Mouse (Mus musculus): ENCODE measurements at regions not wholly inside any gene's neighbourhood (a gene's known extent, or its start where the extent isn't known, plus 50 kb on each side); places are given as distances from the start of the nearest gene placed in this dataset.

DNA sequence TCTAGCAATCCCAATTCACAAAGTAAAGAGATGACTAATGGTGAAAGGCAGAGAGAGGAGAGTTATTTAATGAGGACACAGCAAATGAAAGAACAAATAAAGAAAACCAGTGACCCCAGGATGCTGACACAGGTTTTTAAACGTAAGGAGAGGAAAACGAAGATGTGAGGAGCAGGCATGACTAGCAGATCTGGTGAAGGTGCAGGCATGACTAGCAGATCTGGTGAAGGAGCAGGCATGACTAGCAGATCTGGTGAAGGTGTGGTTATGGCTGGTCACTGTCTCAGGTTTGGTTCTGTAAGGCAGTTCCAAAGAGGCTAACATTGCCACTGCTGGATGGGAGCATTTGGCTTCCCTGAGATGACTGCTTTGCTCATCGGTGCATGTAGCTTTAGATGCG, 57.0 kb downstream of the Mbl2 start:
- no peak overlapping the region for H3K27ac ChIP-seq
- no peak for ATAC-seq
- no peaks in the 10 kb centered on the region for H3K27me3 ChIP-seq
- no peaks in the 10 kb centered on the region for H3K4me1 ChIP-seq (replicated peaks)
- no peak overlapping the region for H3K4me2 ChIP-seq (replicated peaks)
- no peaks in the 10 kb centered on the region for H3K36me3 ChIP-seq
- no peak overlapping the region for H3K9ac ChIP-seq (replicated peaks)
- H3K9me3 ChIP-seq = no peaks in the 10 kb centered on the region
- no peak overlapping the region for H3K4me3 ChIP-seq (replicated peaks)
- 73% methylated on average over 4 of the region's 4 CpGs for WGBS

DNA sequence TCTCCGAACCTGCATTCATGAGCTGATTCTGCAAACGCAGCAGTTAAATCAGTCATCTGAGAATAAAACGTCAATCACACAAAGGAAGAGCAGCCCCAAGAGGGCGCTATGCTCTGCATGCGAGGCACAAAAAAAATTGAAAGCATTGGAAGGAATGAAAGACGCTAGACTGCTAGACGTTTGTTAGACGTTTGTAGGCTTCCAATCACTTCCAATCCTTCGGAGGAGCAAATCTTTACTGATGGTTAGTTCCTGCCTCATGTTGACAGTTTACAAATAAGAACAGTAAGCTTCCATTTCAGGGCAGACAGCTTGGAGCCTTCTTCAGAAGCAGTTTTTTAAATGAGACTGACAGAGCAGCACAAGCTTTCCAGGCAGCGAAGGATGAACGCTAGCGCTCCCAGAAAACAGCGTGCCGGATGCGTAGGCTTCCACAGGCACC, 62.5 kb downstream of the Mbl2 start:
- 39% methylated on average over 15 of the region's 15 CpGs for WGBS

DNA sequence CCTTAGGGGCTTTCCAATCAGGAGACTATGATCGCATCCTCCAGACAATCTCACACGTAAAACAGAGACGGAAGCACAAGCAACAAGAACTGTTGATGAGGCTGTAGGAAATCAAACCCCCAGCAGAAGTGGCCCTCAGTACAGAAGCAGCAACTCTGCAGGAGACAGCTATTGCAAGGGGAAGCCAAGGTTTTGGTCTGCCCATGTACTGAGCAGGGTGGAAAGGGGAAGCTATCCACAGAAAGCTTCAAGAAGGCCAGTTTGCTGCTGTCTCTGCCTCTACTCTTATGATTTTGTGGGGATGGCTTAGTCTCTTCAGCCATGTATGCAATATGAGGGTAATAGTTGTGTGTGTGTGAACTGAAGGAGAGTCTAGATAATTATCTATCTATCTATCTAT, 63.3 kb downstream of the Mbl2 start:
- Histone ChIP-seq H3K27me3 (no peaks in the 10 kb centered on the region), H3K9me3 (no peaks in the 10 kb centered on the region), H3K27ac (no peak overlapping the region), H3K9ac (replicated peaks) (no peak overlapping the region), H3K36me3 (no peaks in the 10 kb centered on the region), H3K4me2 (replicated peaks) (no peak overlapping the region), H3K4me3 (replicated peaks) (no peak overlapping the region), H3K4me1 (replicated peaks) (no peaks in the 10 kb centered on the region)
- 74% methylated on average over 3 of the region's 3 CpGs for WGBS
- ATAC-seq = no peak

More for the DNA sequence above, 62.5 kb downstream of the Mbl2 start:
- Histone ChIP-seq H3K9me3 (no peaks in the 10 kb centered on the region), H3K9ac (replicated peaks) (no peak overlapping the region), H3K4me2 (replicated peaks) (peak overlapping the region; percentile 36; the same call in 1 of the 2 replicates), H3K4me1 (replicated peaks) (no peaks in the 10 kb centered on the region), H3K36me3 (no peaks in the 10 kb centered on the region), H3K4me3 (replicated peaks) (0 out of 2 replicates have a peak overlapping the region, but pooled peaks have one; percentile 5), H3K27ac (no peak overlapping the region; the same call in 1 of the 2 replicates), H3K27me3 (no peaks in the 10 kb centered on the region)
- ATAC-seq = no peak

DNA sequence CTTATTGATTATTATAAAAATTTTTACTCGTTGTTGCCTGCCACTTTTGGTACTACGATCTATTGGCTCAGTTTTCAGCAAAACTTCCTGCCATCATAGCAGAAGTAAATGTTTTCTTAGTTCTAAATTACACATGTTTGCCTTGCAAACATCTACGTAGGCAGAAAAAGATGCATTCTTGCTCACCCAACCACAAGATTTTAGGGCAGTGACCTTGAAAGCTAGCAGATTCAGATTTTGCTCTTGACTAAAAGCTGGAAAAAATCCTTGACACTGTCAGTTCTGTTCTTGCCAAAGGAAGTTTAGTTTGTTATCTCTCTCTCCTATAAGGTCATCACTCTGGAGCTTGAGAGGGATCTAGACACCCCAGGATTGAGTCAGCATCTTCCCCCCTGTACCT, 66.8 kb downstream of the Mbl2 start:
- no peak for ATAC-seq
- no peaks in the 10 kb centered on the region for H3K9me3 ChIP-seq
- 91% methylated on average over 3 of the region's 3 CpGs for WGBS

DNA sequence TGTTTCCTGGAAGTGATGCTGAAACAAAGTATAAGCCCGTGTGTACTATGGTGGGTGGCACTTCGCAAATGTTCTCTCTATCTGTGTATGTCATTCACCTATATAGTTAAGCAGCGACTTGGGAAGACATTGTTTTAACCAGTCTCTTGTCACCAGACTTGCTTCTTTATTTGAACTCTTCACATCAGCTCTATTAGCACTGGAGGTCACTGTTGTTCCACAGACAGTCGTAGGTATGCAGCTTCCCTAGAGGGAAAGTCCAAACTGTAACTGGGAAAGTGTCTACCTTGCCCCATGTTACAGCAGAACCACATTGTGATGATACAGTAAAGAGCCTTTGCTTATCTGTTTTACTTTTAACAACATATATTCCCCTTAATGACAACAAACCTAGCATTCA, 69.5 kb downstream of the Mbl2 start:
- Histone ChIP-seq H3K27ac (no peak overlapping the region), H3K36me3 (no peaks in the 10 kb centered on the region), H3K27me3 (no peaks in the 10 kb centered on the region), H3K9ac (replicated peaks) (no peak overlapping the region), H3K4me2 (replicated peaks) (no peak overlapping the region), H3K4me1 (replicated peaks) (no peaks in the 10 kb centered on the region; the same call in 1 of the 2 replicates), H3K9me3 (no peaks in the 10 kb centered on the region), H3K4me3 (replicated peaks) (no peak overlapping the region)
- 86% methylated on average over 4 of the region's 4 CpGs for WGBS
- ATAC-seq = no peak

More for the DNA sequence above, 66.8 kb downstream of the Mbl2 start:
- Histone ChIP-seq H3K27ac (no peak overlapping the region), H3K4me1 (replicated peaks) (no peaks in the 10 kb centered on the region; the same call in 1 of the 2 replicates), H3K36me3 (no peaks in the 10 kb centered on the region), H3K9ac (replicated peaks) (no peak overlapping the region), H3K4me2 (replicated peaks) (no peak overlapping the region), H3K4me3 (replicated peaks) (no peak overlapping the region), H3K27me3 (no peaks in the 10 kb centered on the region)

DNA sequence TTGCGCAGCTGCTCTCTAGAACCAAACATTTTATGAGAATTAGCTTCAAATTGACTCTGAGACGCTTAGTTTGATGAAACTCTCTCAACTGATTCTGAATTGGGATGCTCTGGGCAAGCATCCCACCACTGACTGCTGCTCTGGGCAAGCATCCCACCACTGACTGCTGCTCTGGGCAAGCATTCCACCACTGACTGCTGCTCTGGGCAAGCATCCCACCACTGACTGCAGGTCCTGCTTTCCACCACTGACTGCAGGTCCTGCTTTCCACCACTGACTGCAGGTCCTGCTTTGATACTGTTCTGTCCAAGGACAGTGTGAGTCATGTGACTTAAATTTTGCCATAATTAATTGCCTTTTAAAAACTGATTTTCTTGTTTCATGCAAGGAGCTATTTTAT, 73.6 kb downstream of the Mbl2 start:
- no peaks in the 10 kb centered on the region; the same call in 1 of the 2 replicates for H3K4me1 ChIP-seq (replicated peaks)
- no peak overlapping the region for H3K4me2 ChIP-seq (replicated peaks)
- no peak overlapping the region for H3K27ac ChIP-seq
- WGBS = 97% methylated on average over 2 of the region's 2 CpGs
- H3K36me3 ChIP-seq = no peaks in the 10 kb centered on the region
- no peaks in the 10 kb centered on the region for H3K27me3 ChIP-seq
- no peak for ATAC-seq
- no peaks in the 10 kb centered on the region for H3K9me3 ChIP-seq
- H3K4me3 ChIP-seq (replicated peaks) = no peak overlapping the region
- no peak overlapping the region for H3K9ac ChIP-seq (replicated peaks)

DNA sequence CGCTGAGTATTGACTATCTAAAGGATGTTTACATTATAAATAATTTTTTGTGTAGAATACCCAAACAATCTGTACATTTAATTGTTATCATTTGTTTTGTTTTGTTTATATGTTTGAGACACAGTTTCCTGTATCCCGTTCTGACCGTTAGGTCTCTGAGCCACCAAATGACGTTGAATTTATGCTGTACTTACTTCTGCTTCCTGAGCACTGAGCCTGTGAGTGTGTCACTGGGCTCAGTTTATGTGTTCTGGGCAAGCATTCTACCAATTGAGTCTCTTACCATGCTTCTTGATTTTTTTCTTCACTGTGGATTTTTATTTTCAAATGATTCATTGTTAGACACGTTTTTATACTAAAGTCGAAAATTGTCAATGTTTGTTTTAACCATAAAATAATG, 74.2 kb downstream of the Mbl2 start:
- 87% methylated on average over 6 of the region's 6 CpGs for WGBS

DNA sequence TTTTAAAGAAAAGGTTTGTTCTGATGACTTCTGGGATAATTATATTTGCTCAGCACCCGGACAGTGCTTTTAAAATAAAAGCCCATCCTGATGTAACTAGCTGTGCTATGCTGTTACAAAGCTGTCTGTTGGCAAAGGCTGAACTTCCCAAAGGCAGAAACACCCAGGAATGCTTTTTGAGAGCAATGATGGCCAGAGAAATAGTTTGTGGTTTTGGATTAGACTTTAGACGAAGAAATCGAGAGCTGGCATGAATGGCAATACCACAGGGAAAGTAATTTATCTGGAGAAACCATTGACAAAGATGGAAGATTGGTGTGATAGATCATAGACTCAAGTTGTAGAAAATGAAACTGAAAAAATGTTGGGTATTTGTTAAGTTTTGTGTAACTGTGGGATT, 84.6 kb downstream of the Mbl2 start:
- no peaks in the 10 kb centered on the region for H3K36me3 ChIP-seq
- ATAC-seq = no peak
- no peaks in the 10 kb centered on the region for H3K4me1 ChIP-seq (replicated peaks)
- WGBS = 91% methylated on average over 3 of the region's 3 CpGs
- no peak overlapping the region for H3K9ac ChIP-seq (replicated peaks)
- H3K4me2 ChIP-seq (replicated peaks) = no peak overlapping the region
- no peaks in the 10 kb centered on the region for H3K27me3 ChIP-seq
- H3K9me3 ChIP-seq = no peaks in the 10 kb centered on the region
- no peak overlapping the region for H3K27ac ChIP-seq
- H3K4me3 ChIP-seq (replicated peaks) = no peak overlapping the region

More for the DNA sequence above, 74.2 kb downstream of the Mbl2 start:
- Histone ChIP-seq H3K36me3 (no peaks in the 10 kb centered on the region), H3K4me2 (replicated peaks) (no peak overlapping the region), H3K27me3 (no peaks in the 10 kb centered on the region), H3K4me1 (replicated peaks) (no peaks in the 10 kb centered on the region; the same call in 1 of the 2 replicates), H3K27ac (no peak overlapping the region), H3K9ac (replicated peaks) (no peak overlapping the region), H3K9me3 (no peaks in the 10 kb centered on the region), H3K4me3 (replicated peaks) (no peak overlapping the region)
- ATAC-seq = no peak

DNA sequence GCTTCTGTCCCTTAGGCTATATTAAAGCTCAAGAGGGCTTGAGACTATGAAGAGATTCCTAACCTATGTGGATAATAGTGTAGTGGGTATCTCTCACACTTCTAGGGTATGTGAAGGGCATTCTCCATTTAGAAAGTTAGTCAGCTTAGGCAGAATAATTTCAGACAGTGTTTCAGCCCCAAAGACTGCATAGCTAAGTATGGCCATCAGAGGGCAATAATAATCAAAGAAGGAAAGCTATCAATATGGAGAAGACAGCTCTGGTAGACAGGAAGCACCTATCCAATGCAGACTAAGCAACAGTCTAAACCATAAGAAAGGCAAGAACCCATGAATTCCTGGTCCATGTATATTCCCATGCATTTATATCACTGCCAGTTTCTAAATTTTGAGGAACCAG, 95.0 kb downstream of the Mbl2 start:
- H3K36me3 ChIP-seq = no peaks in the 10 kb centered on the region
- no peaks in the 10 kb centered on the region for H3K4me1 ChIP-seq (replicated peaks)
- H3K9me3 ChIP-seq = no peaks in the 10 kb centered on the region
- ATAC-seq = no peak
- no peaks in the 10 kb centered on the region for H3K27me3 ChIP-seq
- no peak overlapping the region for H3K9ac ChIP-seq (replicated peaks)
- no peak overlapping the region for H3K27ac ChIP-seq
- H3K4me2 ChIP-seq (replicated peaks) = no peak overlapping the region
- H3K4me3 ChIP-seq (replicated peaks) = no peak overlapping the region

DNA sequence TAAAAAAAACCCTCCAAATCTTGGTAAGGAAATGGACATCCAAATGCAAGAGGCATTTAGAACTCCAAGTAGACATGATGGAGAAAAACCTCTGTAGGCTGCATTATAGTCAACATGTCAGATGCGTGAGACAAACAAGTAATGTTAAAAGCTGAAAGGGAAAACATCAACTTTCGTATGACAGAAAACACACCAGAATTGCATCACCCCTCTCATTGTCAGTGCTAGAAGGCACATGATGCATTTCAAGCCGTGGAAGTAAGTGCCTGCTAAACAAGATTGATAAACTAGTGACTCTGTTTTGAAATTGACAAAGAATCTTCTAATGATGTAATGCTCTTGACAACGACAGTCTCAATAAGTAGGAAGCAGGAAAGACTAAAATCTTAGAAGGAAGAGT, 96.1 kb downstream of the Mbl2 start:
- Histone ChIP-seq H3K4me1 (replicated peaks) (no peaks in the 10 kb centered on the region), H3K27me3 (no peaks in the 10 kb centered on the region), H3K27ac (no peak overlapping the region), H3K4me2 (replicated peaks) (no peak overlapping the region), H3K9ac (replicated peaks) (no peak overlapping the region), H3K36me3 (no peaks in the 10 kb centered on the region), H3K4me3 (replicated peaks) (no peak overlapping the region), H3K9me3 (no peaks in the 10 kb centered on the region)
- no peak for ATAC-seq
- WGBS = 90% methylated on average over 4 of the region's 4 CpGs

DNA sequence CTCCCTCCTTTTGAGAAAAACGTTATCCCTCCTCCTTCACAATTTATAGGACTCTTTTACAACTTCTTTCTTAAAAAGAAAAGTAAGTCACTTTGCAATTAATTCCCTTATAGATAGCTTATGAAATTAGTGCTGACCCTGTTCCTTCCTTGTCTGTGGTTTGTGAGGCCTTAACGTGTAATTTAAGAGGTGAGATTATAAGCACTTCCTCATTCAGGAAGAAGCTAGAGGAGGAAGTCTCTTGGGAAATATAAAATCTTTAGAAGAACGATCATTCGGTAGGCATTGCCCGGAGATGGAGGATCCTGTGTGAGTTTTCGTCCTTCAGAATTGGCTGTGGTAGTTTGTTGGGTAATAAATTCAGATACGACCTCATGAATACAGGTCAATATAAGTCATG, 98.0 kb downstream of the Mbl2 start:
- H3K4me3 ChIP-seq (replicated peaks) = no peak overlapping the region
- 90% methylated on average over 7 of the region's 7 CpGs for WGBS
- no peak overlapping the region for H3K9ac ChIP-seq (replicated peaks)
- H3K36me3 ChIP-seq = no peaks in the 10 kb centered on the region
- no peak for ATAC-seq
- no peaks in the 10 kb centered on the region for H3K9me3 ChIP-seq
- no peak overlapping the region for H3K4me2 ChIP-seq (replicated peaks)
- no peaks in the 10 kb centered on the region for H3K4me1 ChIP-seq (replicated peaks)
- H3K27ac ChIP-seq = no peak overlapping the region
- no peaks in the 10 kb centered on the region for H3K27me3 ChIP-seq

DNA sequence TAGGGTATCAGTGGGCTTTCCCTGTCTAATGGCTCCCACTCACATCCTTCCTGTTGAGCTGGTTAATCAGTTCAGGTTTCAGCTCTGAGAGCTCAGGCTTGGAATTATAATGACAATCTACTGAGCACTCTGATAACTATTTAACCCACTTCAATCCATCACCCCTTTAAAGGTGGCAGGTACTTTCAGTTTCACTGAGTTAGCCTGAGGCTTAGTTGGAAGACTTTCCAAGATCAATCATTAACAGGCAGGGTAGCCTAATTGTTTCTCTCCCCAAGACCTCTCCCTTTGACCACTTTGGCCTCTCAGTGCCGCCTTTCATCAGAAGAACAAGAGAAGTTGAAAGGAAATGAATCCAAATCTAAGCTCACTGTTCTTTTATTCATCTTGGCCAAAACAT, 99.1 kb downstream of the Mbl2 start:
- 36% methylated on average over 1 of the region's 1 CpGs for WGBS
- no peaks in the 10 kb centered on the region for H3K4me1 ChIP-seq (replicated peaks)
- no peak overlapping the region for H3K27ac ChIP-seq
- no peak overlapping the region for H3K9ac ChIP-seq (replicated peaks)
- no peak overlapping the region for H3K4me2 ChIP-seq (replicated peaks)
- H3K27me3 ChIP-seq = no peaks in the 10 kb centered on the region
- H3K36me3 ChIP-seq = no peaks in the 10 kb centered on the region
- no peak overlapping the region for H3K4me3 ChIP-seq (replicated peaks)
- H3K9me3 ChIP-seq = no peaks in the 10 kb centered on the region
- ATAC-seq = no peak

DNA sequence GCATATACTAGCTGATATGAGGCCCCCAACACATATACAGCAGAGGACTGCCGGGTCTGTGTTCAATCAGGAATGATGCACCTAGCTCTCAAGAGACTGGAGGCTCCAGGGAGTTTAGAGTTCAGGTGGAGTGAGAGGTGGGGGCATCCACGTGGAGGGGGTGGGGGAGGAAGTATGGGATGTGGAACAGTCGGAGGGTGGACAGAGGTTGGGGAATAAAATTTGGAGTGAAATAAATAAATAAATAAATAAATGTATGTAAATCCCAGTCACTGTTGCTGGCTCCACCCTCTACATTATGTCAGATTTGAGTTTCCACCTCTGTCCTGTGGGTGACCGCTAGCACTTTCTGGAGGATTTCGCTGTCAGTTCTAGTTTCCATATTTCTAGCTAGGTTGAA, 111.7 kb downstream of the Mbl2 start:
- Histone ChIP-seq H3K27ac (no peak overlapping the region), H3K4me2 (replicated peaks) (no peak overlapping the region)

More for the DNA sequence above, 111.7 kb downstream of the Mbl2 start:
- Histone ChIP-seq H3K27me3 (no peaks in the 10 kb centered on the region), H3K4me3 (replicated peaks) (no peak overlapping the region), H3K36me3 (no peaks in the 10 kb centered on the region), H3K4me1 (replicated peaks) (no peaks in the 10 kb centered on the region), H3K9ac (replicated peaks) (no peak overlapping the region), H3K9me3 (no peaks in the 10 kb centered on the region)
- 86% methylated on average over 5 of the region's 5 CpGs for WGBS
- ATAC-seq = no peak
